Mouse (Mus musculus) lung, postnatal 25 days (tissue): ENCODE data around the gene Chrna3.

Experiments used
- DNase-seq: peaks from one replicate; pipeline ENCODE4 v3.0.0; 2022; ENCODE audit warnings: low spot score

Chrna3 gene

DNA sequence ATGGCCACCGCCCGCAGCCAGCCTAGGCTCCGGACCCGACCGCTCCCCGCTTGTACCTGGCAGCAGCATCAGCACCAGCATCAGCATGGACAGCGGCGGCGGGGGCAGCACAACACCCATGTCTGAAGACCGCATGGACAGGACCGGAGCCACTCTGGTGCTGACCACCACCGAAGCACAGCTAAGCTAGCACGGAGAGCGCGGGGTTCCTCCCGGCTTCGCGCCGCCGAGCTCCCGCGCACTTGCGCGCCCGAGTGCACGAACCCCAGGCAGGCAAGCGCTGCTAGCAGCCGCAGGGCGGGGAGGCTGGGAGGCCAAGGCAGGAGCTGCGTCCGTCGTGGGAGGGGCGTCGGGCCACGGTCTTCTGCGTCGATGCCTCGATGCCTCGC lies at the start of gene Chrna3:
TSS of gene Chrna3 (minus strand) at position 288 of the 389 bp plus-strand sequence.
- DNase-seq: no peak

- no peak for DNase-seq
Measured at GRCm38 (mm10) chr9:55067965-55068265, 41.6 kb upstream of the Chrna3 start.

- no peak for DNase-seq
Measured at GRCm38 (mm10) chr9:55067260-55067964, 41.0 kb upstream of the Chrna3 start.

DNA sequence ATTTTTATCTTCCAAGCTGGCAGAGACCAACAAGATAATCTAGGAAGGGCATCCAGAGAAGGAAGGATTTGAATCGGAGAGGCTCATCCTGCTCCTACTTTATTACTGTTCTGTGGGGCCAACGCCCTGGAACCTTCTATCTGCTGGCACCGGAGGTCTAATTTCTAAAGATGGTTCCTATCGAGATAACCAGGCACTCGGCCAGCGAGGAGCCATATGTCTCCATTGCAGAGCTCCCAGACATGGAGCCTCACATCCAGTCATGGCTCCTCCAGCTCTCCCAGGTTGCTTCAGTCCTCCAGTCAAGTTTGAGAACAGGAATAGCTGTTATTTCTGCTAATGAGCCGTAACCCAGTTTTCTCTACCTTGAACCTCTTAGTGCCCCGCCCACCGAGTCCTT lies 38.9 kb upstream of the Chrna3 start:
- no peak for DNase-seq

DNA sequence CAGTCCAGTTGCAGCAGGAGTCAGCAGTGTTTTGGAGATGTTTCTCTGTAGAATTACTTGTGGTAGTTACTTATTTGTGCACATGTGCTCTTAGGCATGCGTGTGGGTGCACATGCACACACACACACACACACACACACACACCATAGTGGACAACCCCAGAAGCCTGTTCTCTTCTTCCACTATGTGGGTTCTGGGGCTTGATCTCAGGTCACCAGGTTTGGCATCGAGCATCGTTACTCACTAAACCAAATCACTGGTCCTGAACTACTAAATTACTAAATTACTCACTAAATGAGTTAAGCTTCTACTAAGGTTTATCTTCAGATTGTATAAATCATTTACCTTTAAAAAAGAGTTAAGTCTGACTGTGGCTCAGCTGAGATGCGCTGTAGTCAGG lies 31.7 kb upstream of the Chrna3 start:
- DNase-seq: no peak

GRCm38 (mm10) chr9:55055386-55055930 lies 29.1 kb upstream of the Chrna3 start:
- no peak for DNase-seq

DNA sequence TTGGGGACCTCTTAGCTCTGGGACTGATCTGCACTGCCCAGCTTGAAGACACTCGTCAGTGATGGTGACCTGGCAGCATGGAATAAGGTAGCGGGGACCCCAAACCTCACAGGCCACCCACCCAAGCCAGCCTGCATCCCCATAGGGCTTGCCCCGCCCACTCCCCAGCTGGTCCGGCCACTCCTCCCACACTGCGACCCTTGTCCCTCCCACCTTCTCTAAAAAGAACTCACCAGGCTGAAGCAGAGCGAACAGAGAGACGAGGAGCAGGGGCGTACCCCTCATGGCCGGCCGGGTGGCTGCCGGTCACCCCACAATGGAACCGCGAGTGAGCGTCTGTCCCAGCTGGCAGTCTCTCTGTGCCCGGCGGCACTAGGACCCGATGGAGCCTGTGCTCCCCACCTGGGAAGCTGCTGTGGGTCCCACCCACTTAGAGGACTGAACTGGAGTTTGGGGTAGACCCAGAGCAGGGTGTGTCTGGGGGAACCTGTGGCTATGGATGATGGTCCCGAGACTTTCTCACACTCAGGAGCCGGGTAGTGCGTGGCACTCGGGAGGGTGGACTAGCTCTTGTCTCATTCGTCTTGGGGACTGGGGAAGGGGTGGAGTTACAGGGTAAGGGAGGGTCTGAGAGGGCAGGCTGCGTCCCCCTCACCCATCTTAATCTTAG lies 22.0 kb upstream of the Chrna3 start, which contains the start of gene Chrnb4:
TSS of gene Chrnb4 (minus strand) at position 569 of the 670 bp plus-strand sequence.
- DNase-seq: no peak

DNA sequence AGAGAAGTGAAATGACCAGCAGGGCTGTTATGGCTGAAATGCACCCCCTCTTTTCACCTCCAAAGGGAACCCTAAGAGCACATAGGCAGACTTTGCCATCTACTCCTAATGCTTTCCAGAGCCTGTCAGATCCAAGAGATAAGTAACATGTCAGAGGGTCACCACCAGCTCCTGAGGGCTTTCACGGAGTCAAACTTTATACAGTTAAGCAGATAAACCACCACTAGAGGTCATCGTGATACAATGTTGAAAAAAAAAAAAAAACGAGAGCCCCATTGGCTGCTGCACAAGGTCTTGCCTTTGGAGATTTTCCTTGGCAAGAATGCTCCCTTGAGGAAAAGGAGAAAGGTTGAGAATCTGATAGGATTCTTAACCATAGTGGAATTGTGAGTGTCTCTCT lies 20.4 kb upstream of the Chrna3 start:
- no peak for DNase-seq

- DNase-seq: no peak
Measured at GRCm38 (mm10) chr9:55045001-55045400, 18.6 kb upstream of the Chrna3 start.

GRCm38 (mm10) chr9:55043688-55044087 lies 17.3 kb upstream of the Chrna3 start:
- DNase-seq: no peak

- no peak for DNase-seq
Measured at GRCm38 (mm10) chr9:55041389-55041788, 15.0 kb upstream of the Chrna3 start.

DNA sequence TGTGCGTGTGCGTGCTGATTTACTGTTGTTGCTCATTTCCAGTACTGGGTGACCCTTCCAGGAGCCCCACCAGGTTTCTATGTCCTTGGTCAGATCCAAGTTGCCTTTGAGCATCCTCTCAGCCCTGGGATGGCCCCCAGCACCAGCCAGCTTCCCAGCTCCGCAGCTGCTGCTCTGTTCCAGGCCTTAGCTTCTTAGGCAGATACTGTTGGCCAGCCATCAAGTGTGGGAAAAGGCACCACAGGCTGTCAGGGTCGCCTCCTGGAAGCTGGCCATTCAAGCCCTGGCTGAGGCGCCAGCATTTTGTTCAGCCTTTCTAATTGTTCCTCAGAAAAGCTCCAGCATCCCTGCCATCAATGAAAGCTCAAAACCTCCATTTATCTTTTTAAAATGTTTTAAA lies 13.6 kb upstream of the Chrna3 start:
- no peak for DNase-seq

DNA sequence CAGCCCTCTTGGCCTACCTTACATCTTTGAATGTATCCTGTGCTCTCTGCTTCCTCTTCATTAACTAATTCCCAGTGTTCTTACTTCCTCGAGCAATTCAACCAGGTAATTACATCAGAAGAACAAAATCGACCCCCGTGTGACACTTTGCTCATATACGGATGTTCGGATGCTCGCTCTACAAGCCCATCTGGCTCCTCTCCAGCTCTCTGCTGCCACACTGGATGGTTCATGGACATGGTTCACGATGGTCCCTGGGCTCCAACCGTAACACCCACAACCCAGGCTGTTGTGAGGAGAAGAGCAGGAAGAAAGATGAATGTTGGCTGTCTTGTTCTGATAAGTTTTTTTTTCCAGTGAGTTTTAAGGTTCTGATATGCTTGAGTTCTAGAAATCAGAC lies 12.6 kb upstream of the Chrna3 start:
- no peak for DNase-seq

- DNase-seq: no peak
Measured at GRCm38 (mm10) chr9:55031435-55032167, 5.2 kb upstream of the Chrna3 start.

GRCm38 (mm10) chr9:55025534-55026274 lies 658 bp downstream of the Chrna3 start:
- no peak for DNase-seq

GRCm38 (mm10) chr9:55023902-55024583 lies 2.3 kb downstream of the Chrna3 start:
- peak; percentile 70 for DNase-seq

- no peak for DNase-seq
Measured at GRCm38 (mm10) chr9:55023326-55023725, 3.0 kb downstream of the Chrna3 start.

DNA sequence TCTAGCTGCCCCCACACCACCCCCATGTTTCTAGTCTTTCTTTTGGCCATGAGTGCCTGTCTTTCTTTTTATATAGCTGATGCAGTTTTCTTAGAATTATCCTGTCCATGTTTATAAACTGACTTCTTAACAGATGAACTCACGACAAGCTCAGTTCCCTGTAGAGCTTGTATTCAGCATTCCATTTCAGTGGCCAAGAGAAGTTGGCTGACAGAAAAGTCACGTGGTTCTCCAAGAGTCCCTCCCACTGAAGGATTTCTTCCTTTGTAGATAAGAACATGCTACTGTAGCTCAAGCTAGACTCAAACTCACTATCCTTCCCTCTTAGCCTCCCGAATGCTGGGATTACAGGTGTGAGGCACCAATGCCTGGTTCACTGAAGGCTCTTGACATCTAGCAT lies 9.4 kb downstream of the Chrna3 start:
- no peak for DNase-seq

DNA sequence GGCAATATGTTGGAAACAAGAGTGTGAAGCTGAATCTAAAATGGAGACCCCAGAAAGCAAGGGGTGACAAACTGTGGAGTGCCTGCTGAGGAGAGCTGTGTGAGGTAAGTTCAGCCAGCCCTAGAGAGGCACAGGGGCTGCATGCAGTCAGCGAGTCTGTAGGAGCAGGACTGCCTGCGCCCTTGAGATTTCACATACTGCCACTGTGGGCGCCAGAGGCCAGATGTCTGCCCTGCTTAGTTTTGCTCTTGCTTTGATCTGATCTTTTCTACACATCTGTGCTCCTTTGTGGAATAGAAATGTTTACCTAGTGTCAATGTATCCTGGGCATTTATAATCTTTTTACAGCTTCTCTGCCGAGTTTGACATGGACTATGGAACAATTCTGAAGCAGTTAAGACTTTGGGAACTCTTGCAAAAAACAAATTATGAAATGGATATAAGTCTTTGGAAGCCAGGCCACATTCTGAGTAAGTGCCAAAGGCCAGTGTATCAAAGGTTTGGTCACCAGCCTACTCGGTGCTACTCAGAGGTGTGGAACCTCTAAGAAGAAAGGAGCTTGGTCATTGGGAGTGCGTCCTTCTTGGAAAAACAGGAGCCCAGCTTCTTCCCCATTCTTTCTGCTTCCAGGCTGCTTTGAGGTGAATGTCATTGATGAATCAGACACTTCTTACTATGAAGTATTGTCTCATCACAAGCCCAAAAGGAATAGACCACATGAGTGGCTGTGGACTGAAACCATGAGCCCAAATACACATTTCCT lies 15.6 kb downstream of the Chrna3 start:
- no peak for DNase-seq

GRCm38 (mm10) chr9:55009692-55010091 lies 16.7 kb downstream of the Chrna3 start:
- no peak for DNase-seq

DNA sequence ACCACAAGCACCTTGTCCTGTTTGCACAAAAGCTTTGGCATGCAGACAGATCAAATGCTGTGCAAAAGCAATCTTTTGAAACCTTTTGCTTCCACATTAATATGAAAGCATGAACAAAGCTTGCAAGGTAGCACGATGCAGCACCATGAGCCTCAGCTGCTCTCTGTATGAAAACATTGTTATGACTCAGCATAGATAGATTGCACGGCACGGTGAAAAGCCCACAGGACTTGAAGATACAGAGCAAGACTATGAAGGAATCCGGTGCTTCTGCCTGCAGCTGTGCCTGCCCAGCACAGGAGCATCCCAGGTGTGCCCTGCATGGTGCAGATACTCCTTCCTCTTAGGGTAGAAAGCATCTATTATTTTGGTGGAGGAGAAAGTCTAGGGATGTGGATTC lies 22.8 kb downstream of the Chrna3 start:
- no peak for DNase-seq
